Mouse (Mus musculus) ES-E14 (cell line): Measurements from ENCODE around the gene Gm49486. TPM values are rescaled to one million over a fixed set of nuclear protein-coding genes. Genes with fewer than 3 reads are reported as not detected.

Experiments
- DNase-seq: peaks from one replicate; pipeline ENCODE4 v3.0.0-alpha.2; 2013; ENCODE audit warnings: low read depth, low spot score
- H3K27ac ChIP-seq: 2 replicates; pipeline ENCODE4 v1.5.1; 2012; ENCODE audit warnings: low read depth, mild to moderate bottlenecking, low read length, moderate library complexity, mixed read lengths; ENCODE audit not compliant: poor library complexity, insufficient read depth, severe bottlenecking
- H3K36me3 ChIP-seq: 2 replicates; pipeline ENCODE4 v1.6.1; 2012; ENCODE audit warnings: mild to moderate bottlenecking, low read length, moderate library complexity, mixed read lengths; ENCODE audit not compliant: control insufficient read depth, poor library complexity, insufficient read depth, severe bottlenecking
- H3K4me1 ChIP-seq, 2 experiments: fragments of 150-350 bp in 1 of 2; sonication (generic) in 1 of 2; 2 replicates each; pipeline ENCODE4 v1.6.1; 2012; ENCODE audit warnings: low read length in 2 of 2, mild to moderate bottlenecking in 1 of 2, mixed read lengths in 1 of 2; ENCODE audit not compliant: control insufficient read depth in 2 of 2, insufficient read depth in 2 of 2, poor library complexity in 1 of 2
- H3K4me3 ChIP-seq, 2 experiments: fragments of 150-350 bp in 1 of 2; sonication (generic) in 1 of 2; 2 replicates each; pipeline ENCODE4 v1.5.1; 2012; ENCODE audit warnings: low read length in 2 of 2, low read depth in 1 of 2, mild to moderate bottlenecking in 1 of 2, mixed read lengths in 1 of 2; ENCODE audit not compliant: insufficient read depth in 1 of 2, poor library complexity in 1 of 2, severe bottlenecking in 1 of 2
- H3K9ac ChIP-seq: 2 replicates; pipeline ENCODE4 v1.6.1; 2012; ENCODE audit warnings: low read depth, mild to moderate bottlenecking, low read length, mixed read lengths; ENCODE audit not compliant: poor library complexity, insufficient read depth, severe bottlenecking
- H3K9me3 ChIP-seq: fragments of 150-350 bp; sonication (generic); 2 replicates; pipeline ENCODE4 v1.6.1; 2012; ENCODE audit warnings: low read depth, mild to moderate bottlenecking, low read length; ENCODE audit not compliant: control insufficient read depth, insufficient read depth
- CHD2 ChIP-seq: IDR thresholded peaks from 2 replicates; pipeline ENCODE4 v1.6.1; 2014; ENCODE audit warnings: mild to moderate bottlenecking, low read depth, low read length, inconsistent platforms
- HCFC1 ChIP-seq: IDR thresholded peaks from 2 replicates; pipeline ENCODE4 v1.6.1; 2012; ENCODE audit warnings: low read length, inconsistent platforms, borderline replicate concordance; ENCODE audit not compliant: insufficient read depth
- MAFK ChIP-seq: IDR thresholded peaks from 2 replicates; pipeline ENCODE4 v1.6.1; 2014; ENCODE audit warnings: mild to moderate bottlenecking, low read depth, low read length, inconsistent platforms; ENCODE audit not compliant: insufficient read depth
- ZC3H11A ChIP-seq: IDR thresholded peaks from 2 replicates; pipeline ENCODE4 v1.6.1; 2012; ENCODE audit warnings: low read depth, mild to moderate bottlenecking, inconsistent platforms, low read length, borderline replicate concordance
- ZNF384 ChIP-seq: IDR thresholded peaks from 2 replicates; pipeline ENCODE4 v1.6.1; 2012; ENCODE audit warnings: low read depth, low read length, inconsistent platforms
- in situ Hi-C, 2 experiments: fragments of 600-800 bp; cut with MboI; formaldehyde crosslinking; loops; one replicate each; pipeline ENCODE4 v1.15.1; 2025; ENCODE audit warnings: low sequenced_read_pairs in 2 of 2, inconsistent platforms in 1 of 2; ENCODE audit not compliant: unreplicated experiment in 2 of 2
- total RNA-seq: library from RNA; depleted of rRNA; stranded (reverse); fragments of 300-350 nt; gene quantifications from 2 replicates; pipeline ENCODE4 v1.2.3, GENCODE M21; 2012

The Gm49486 gene
- total RNA-seq, 1 experiment, result 0.36 TPM

DNA sequence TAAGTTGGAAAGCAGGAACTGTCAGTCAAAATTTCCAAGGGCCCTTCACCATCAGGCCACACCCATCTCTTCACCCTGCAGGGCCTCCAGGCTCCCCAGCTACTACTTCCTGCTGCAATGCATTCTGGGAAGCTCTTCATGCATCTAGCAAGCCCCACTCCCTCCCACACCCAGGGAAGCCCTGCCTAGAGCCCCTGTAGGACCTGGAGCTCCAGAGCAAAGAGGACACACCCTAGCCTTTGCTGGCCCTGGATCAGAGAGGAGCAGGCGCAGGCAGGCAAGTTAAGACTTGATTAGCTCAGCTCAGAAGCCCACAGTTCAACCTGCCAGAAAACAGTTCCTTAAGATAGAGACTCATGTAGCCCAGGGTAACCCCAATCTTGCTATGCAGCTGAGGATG, 52.2 kb downstream of the Gm49486 start:
- Histone ChIP-seq H3K36me3 (peaks cover 5% of the 10 kb centered on the region; the same call in 1 of the 2 replicates), H3K9ac (peak overlapping the region; percentile 7; the same call in 1 of the 2 replicates), H3K9me3 (no peaks in the 10 kb centered on the region), H3K4me1 (peaks cover 0 to 13% of the 10 kb centered on the region in 2 experiments; a peak in 3 of 4 replicates), H3K27ac (no peak overlapping the region), H3K4me3 (no peak overlapping the region)
- DNase-seq, result peak; percentile 51
- in situ Hi-C loops, result no loop called here
- no peak for TF ChIP-seq ZNF384
- TF ChIP-seq HCFC1, result no peak
- TF ChIP-seq MAFK, result no peak
- no peak for TF ChIP-seq CHD2
- TF ChIP-seq ZC3H11A, result no peak

DNA sequence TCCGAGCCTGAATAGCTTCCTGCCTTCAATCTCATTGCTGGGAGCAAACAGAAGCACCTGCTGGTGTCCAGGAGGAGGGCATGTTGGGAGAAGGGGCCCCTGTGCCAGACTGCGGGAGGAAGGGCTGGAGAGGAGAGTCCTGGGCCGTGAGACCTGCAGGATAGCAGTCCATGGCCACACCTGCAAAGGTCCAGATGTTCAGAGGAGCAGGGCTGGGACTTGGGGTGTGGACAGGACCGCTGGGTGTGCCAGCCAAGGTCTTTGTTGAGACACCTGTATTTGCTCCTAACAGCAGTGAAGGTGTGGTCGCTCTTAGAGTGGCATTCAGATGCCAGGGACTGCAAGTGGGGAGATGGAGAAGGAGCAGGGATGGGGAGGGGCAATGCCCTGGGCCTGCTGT, 53.2 kb downstream of the Gm49486 start:
- Histone ChIP-seq H3K27ac (no peak overlapping the region), H3K4me1 (peaks cover 0 to 13% of the 10 kb centered on the region in 2 experiments; a peak in 3 of 4 replicates), H3K4me3 (no peak overlapping the region), H3K9me3 (no peaks in the 10 kb centered on the region), H3K9ac (no peak overlapping the region), H3K36me3 (peaks cover 11% of the 10 kb centered on the region)
- DNase-seq, result no peak
- in situ Hi-C loops, result no loop called here
- TF ChIP-seq HCFC1, result no peak
- no peak for TF ChIP-seq CHD2
- TF ChIP-seq ZNF384, result no peak
- TF ChIP-seq ZC3H11A, result no peak
- no peak for TF ChIP-seq MAFK

DNA sequence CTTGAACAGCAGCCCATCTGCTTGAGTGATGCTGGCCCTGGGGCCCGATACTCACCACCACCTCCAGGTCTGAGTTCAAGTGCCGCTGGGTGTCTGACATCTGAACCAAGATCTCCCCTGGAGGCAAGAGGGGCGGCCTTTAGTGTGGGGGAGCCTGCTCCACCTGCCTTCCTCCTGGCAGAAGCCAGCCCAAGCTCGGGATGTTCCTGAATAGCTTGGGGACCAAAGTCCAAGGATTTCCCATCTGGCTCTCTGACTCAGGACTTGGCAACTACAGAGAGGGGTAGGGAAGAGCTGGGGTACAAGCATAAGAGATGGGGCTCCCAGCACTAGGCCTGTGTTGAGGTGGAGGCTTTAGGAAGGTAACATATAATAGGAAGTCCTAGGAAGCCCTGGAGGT, 54.2 kb downstream of the Gm49486 start:
- Histone ChIP-seq H3K4me3 (no peak overlapping the region), H3K9me3 (no peaks in the 10 kb centered on the region), H3K36me3 (peaks cover 15% of the 10 kb centered on the region), H3K9ac (no peak overlapping the region), H3K4me1 (peaks cover 0 to 13% of the 10 kb centered on the region in 2 experiments; a peak in 3 of 4 replicates), H3K27ac (no peak overlapping the region)
- in situ Hi-C loops, result no loop called here
- TF ChIP-seq MAFK (no peak), ZNF384 (no peak), HCFC1 (no peak), ZC3H11A (no peak), CHD2 (no peak)
- no peak for DNase-seq

DNA sequence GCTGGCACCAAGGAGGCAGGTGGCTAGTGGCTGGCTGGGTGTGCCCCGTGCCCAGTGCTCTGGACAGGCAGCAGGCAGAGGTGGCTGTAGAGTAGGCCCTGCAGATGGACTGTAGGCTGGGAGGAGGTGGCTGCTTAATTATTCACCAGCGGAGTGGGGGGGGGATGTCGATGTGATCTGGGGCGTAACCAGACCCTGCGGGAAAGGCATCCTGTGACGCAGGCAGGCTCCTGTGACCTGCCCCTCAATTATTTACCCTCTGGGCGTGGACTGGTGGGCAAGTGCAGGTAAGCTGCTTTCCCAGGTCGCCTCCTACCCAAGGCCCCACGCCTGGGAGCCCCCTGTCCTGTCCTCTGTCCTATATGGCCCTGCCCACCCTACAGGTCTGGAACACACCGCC, 56.2 kb downstream of the Gm49486 start, which contains the start of gene Baiap2l2:
Gene Baiap2l2 (minus strand): TSS at position 139 of the 400 bp plus-strand sequence.
- in situ Hi-C loops, result no loop called here

DNA sequence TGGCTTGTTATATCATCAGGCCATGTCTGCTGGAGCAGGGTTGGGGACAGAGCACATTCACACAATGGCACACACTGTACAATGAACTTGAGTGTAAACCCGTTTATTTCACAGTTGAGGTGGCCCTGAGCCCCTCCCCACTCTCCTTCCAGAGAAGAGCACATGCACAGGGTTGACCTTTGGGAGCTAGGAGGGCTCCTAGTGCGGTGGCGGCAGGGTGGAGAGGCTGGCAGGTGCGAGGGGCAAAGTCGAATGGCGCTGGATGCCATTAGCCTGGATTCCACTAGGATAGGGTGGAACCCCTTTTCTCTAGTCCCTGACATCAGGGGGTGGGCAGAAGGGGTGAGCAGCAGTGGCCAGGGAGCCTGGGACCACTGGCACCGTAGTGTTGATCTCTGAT, 57.0 kb downstream of the Gm49486 start:
- in situ Hi-C loops, result no loop called here
- no peak overlapping the region for H3K9ac ChIP-seq
- no peak for TF ChIP-seq ZNF384
- no peak for TF ChIP-seq ZC3H11A
- TF ChIP-seq MAFK, result no peak
- no peak for TF ChIP-seq HCFC1
- no peak for TF ChIP-seq CHD2

More for the DNA sequence above, 56.2 kb downstream of the Gm49486 start, which contains the start of gene Baiap2l2:
- H3K9ac ChIP-seq, result no peak within 1 kb of the TSS
- DNase-seq, result no peak
- peaks cover 0 to 13% of the 10 kb centered on the region in 2 experiments; a peak in 3 of 4 replicates for H3K4me1 ChIP-seq
- H3K9me3 ChIP-seq, result no peaks in the 10 kb centered on the region
- TF ChIP-seq ZNF384, result no peak
- no peak for TF ChIP-seq HCFC1
- TF ChIP-seq MAFK, result no peak
- H3K4me3 ChIP-seq, result no peak within 1 kb of the TSS
- no peak within 1 kb of the TSS for H3K27ac ChIP-seq
- H3K36me3 ChIP-seq, result peaks cover 25% of the 10 kb centered on the region

More for the DNA sequence above, 57.0 kb downstream of the Gm49486 start:
- Histone ChIP-seq H3K4me1 (peaks cover 0 to 8% of the 10 kb centered on the region in 2 experiments; a peak in 3 of 4 replicates), H3K9me3 (no peaks in the 10 kb centered on the region), H3K4me3 (no peak overlapping the region), H3K36me3 (peaks cover 25% of the 10 kb centered on the region), H3K27ac (no peak overlapping the region)
- DNase-seq, result no peak
